Mouse (Mus musculus): ENCODE data around the gene E2f7.

- TF ChIP-seq CTCF (IDR thresholded peaks at IDR 0.05; ENCODE audit: low read depth) (no peak), EP300 (IDR thresholded peaks at IDR 0.05; ENCODE audit: low read depth) (no peak)
Measured at GRCm38 (mm10) chr10:110793150-110793787, 48.0 kb downstream of the E2f7 start.

Data from liver, embryonic 14.5 days (tissue).